Mouse (Mus musculus) mesoderm, embryonic 11.5 days (tissue): ENCODE data around the gene Znrd1as.

Experiments used
- DNase-seq: peaks from one replicate; pipeline ENCODE4 v3.0.0-alpha.2; 2012; ENCODE audit warnings: low read depth, low spot score

The Znrd1as gene

GRCm38 (mm10) chr17:36957999-36958743 lies at the start of gene Znrd1as, which contains the start of gene Znrd1:
Gene Znrd1as, plus strand, starts transcription at chr17:36958592.
Gene Znrd1, minus strand, starts transcription at chr17:36958559.
- peak; percentile 98 for DNase-seq

- DNase-seq, result no peak
Observed at GRCm38 (mm10) chr17:36909802-36910201, 48.6 kb upstream of the Znrd1as start.

GRCm38 (mm10) chr17:36912031-36912430 lies 46.4 kb upstream of the Znrd1as start:
- DNase-seq, result no peak

GRCm38 (mm10) chr17:36914108-36914507 lies 44.3 kb upstream of the Znrd1as start:
- peak; percentile 85 for DNase-seq

GRCm38 (mm10) chr17:36915076-36915475 lies 43.3 kb upstream of the Znrd1as start:
- peak; percentile 64 for DNase-seq

- DNase-seq, result no peak
Observed at GRCm38 (mm10) chr17:36920239-36920638, 38.2 kb upstream of the Znrd1as start.

- no peak for DNase-seq
Observed at GRCm38 (mm10) chr17:36922715-36923114, 35.7 kb upstream of the Znrd1as start.

GRCm38 (mm10) chr17:36923491-36923890 lies 34.9 kb upstream of the Znrd1as start:
- DNase-seq, result no peak

GRCm38 (mm10) chr17:36927496-36928120 lies 30.8 kb upstream of the Znrd1as start:
- DNase-seq, result no peak

- DNase-seq, result no peak
Observed at GRCm38 (mm10) chr17:36929236-36929932, 29.0 kb upstream of the Znrd1as start.

- DNase-seq, result no peak
Observed at GRCm38 (mm10) chr17:36930233-36930632, 28.2 kb upstream of the Znrd1as start.

GRCm38 (mm10) chr17:36931130-36931529 lies 27.3 kb upstream of the Znrd1as start:
- DNase-seq, result no peak

- no peak for DNase-seq
Observed at GRCm38 (mm10) chr17:36931806-36932205, 26.6 kb upstream of the Znrd1as start.

- no peak for DNase-seq
Observed at GRCm38 (mm10) chr17:36938056-36938455, 20.3 kb upstream of the Znrd1as start.

GRCm38 (mm10) chr17:36942391-36942790 lies 16.0 kb upstream of the Znrd1as start:
- DNase-seq, result no peak

- DNase-seq, result no peak
Observed at GRCm38 (mm10) chr17:36942791-36943471, 15.5 kb upstream of the Znrd1as start, which contains the start of gene Rnf39. Gene Rnf39, plus strand, starts transcription at chr17:36942918.

GRCm38 (mm10) chr17:36943691-36944090 lies 14.7 kb upstream of the Znrd1as start:
- DNase-seq, result no peak

- DNase-seq, result no peak
Observed at GRCm38 (mm10) chr17:36944121-36944775, 14.1 kb upstream of the Znrd1as start.

GRCm38 (mm10) chr17:36947051-36947819 lies 11.2 kb upstream of the Znrd1as start:
- peak; percentile 45 for DNase-seq

- DNase-seq, result no peak
Observed at GRCm38 (mm10) chr17:36948286-36948685, 10.1 kb upstream of the Znrd1as start.
